Comparison of ENCODE assay signal across 24 mouse cellular contexts in genomic region chr8:81858393-81858792, GRCm38 (mm10).
"Had no signal": no experiment of that assay in that cellular context is flagged by ENCODE, and none has a peak within 500 bp of the region (broad histone marks: within the 10 kb centered on the region; RNA-seq: fewer than 3 reads in every experiment).

No protein-coding gene starts in this region.

- H3K9me3 ChIP-seq: embryonic facial prominence, embryonic 10.5 days; embryonic facial prominence, embryonic 12.5 days; embryonic facial prominence, embryonic 13.5 days; embryonic facial prominence, embryonic 15.5 days; forebrain, embryonic 10.5 days; forebrain, embryonic 12.5 days; forebrain, embryonic 13.5 days; forebrain, embryonic 15.5 days; heart, embryonic 10.5 days had no signal

- H3K4me3 ChIP-seq: embryonic facial prominence, embryonic 10.5 days; embryonic facial prominence, embryonic 12.5 days; embryonic facial prominence, embryonic 13.5 days; embryonic facial prominence, embryonic 15.5 days; erythroblast, embryonic 14.5 days; forebrain, embryonic 10.5 days; forebrain, embryonic 12.5 days; forebrain, embryonic 13.5 days; forebrain, embryonic 15.5 days; heart, adult 2 months; heart, embryonic 10.5 days had no signal

- H3K27me3 ChIP-seq: embryonic facial prominence, embryonic 12.5 days; embryonic facial prominence, embryonic 13.5 days; embryonic facial prominence, embryonic 15.5 days; forebrain, embryonic 12.5 days; forebrain, embryonic 13.5 days; forebrain, embryonic 15.5 days had no signal

- H3K36me3 ChIP-seq: embryonic facial prominence, embryonic 10.5 days; embryonic facial prominence, embryonic 12.5 days; embryonic facial prominence, embryonic 13.5 days; embryonic facial prominence, embryonic 15.5 days; forebrain, embryonic 10.5 days; forebrain, embryonic 12.5 days; forebrain, embryonic 15.5 days; heart, embryonic 10.5 days had no signal

- H3K9ac ChIP-seq: embryonic facial prominence, embryonic 12.5 days; embryonic facial prominence, embryonic 13.5 days; embryonic facial prominence, embryonic 15.5 days; forebrain, embryonic 12.5 days; forebrain, embryonic 13.5 days; forebrain, embryonic 15.5 days; forebrain, postnatal 0 days had no signal

- H3K27ac ChIP-seq: embryonic facial prominence, embryonic 10.5 days; embryonic facial prominence, embryonic 12.5 days; embryonic facial prominence, embryonic 13.5 days; embryonic facial prominence, embryonic 15.5 days; forebrain, embryonic 10.5 days; forebrain, embryonic 12.5 days; forebrain, embryonic 13.5 days; forebrain, embryonic 15.5 days; heart, adult 2 months; heart, embryonic 10.5 days had no signal

- DNase-seq: cerebellum, adult 9-10 months; cerebellum, adult 9-11 months; cerebellum, postnatal 10 days; cerebellum, postnatal 14 days; cerebellum, postnatal 25 days; cerebellum, postnatal 36 days; embryo, embryonic 11 days; forebrain, postnatal 0 days; gastrocnemius, postnatal 10 days; gastrocnemius, postnatal 14 days; gastrocnemius, postnatal 36 days; heart, adult 11 months; heart, adult 18-20 months; heart, adult 2 months had no signal

- H3K4me1 ChIP-seq: embryonic facial prominence, embryonic 10.5 days; embryonic facial prominence, embryonic 12.5 days; embryonic facial prominence, embryonic 13.5 days; embryonic facial prominence, embryonic 15.5 days; forebrain, embryonic 10.5 days; forebrain, embryonic 12.5 days; forebrain, embryonic 13.5 days; forebrain, embryonic 15.5 days had no signal

- H3K4me2 ChIP-seq: embryonic facial prominence, embryonic 12.5 days; embryonic facial prominence, embryonic 13.5 days; embryonic facial prominence, embryonic 15.5 days; forebrain, embryonic 12.5 days; forebrain, embryonic 13.5 days; forebrain, embryonic 15.5 days had no signal
